Mouse (Mus musculus) macrophage (primary cell): ENCODE data around the gene Gm4792. TPM values are rescaled to one million over a fixed set of nuclear protein-coding genes. Genes with fewer than 3 reads are reported as not detected.

ENCODE experiments used
- H3K27ac ChIP-seq: fragments of 350-480 bp; formaldehyde crosslinking; 2 replicates; pipeline ENCODE4 v1.9.0; 2021
- H3K36me3 ChIP-seq: fragments of 350-480 bp; formaldehyde crosslinking; 2 replicates; pipeline ENCODE4 v1.9.0; 2021; ENCODE audit errors: inconsistent target
- H3K4me3 ChIP-seq: fragments of 350-480 bp; formaldehyde crosslinking; 2 replicates; pipeline ENCODE4 v1.9.0; 2021; ENCODE audit errors: inconsistent target
- H3K79me2 ChIP-seq: fragments of 350-480 bp; formaldehyde crosslinking; 2 replicates; pipeline ENCODE4 v1.9.0; 2021; ENCODE audit errors: inconsistent target
- WGBS: methylation state at CpG from one replicate; pipeline ENCODE4 v1.1.7; 2026; ENCODE audit warnings: inconsistent platforms; ENCODE audit not compliant: missing documents; 5-methylcytosine and 5-hydroxymethylcytosine counted together
- polyA plus RNA-seq: library from polyadenylated mRNA; stranded (reverse); fragments of 250-400 nt; gene quantifications from 3 replicates; pipeline ENCODE4 v1.2.4, GENCODE M21; 2018; ENCODE audit warnings: inconsistent platforms
- total RNA-seq, 78 experiments: library from RNA; depleted of rRNA; stranded (reverse); fragments of 250-400 nt; gene quantifications; 1 replicate in 9 of 78; 2 replicates in 24 of 78; 3 replicates in 43 of 78; 4 replicates in 2 of 78; pipeline ENCODE4 v1.2.4; 2018; ENCODE audit warnings: inconsistent platforms in 56 of 78

The Gm4792 gene
- not detected for total RNA-seq (2018; cell fraction: chromatin; rRNA removed)
- total RNA-seq (2018; cell fraction: cytosol; rRNA removed): not detected
- total RNA-seq (2018; cell fraction: nucleus; rRNA removed): not detected
- not detected in 3 replicates for polyA plus RNA-seq

DNA sequence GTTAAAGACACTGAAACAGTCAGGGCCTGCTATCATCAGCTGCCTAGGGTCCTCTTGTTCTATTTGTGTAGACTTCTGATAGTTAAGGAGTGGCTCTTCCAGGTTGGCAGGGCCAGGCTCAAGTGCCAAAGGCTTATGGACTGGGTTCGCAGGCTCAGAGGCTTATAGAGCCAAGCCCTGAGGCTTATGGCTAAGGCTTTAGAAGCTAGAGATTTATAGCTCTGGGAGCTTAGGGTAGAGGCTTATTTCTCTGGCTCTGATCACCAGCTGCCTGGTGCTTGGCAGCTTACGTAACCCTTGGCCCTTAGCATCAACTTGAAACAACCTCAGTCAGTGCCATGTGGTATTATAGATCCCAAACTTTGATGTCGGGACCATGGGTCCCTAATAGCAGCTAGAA lies at the start of gene Gm4792:
Gm4792 (minus strand) TSS at position 233 of the 400 bp plus-strand sequence.
- Histone ChIP-seq H3K27ac (no peak within 1 kb of the TSS), H3K36me3 (no peaks in the 10 kb centered on the region), H3K4me3 (no peak within 1 kb of the TSS), H3K79me2 (no peaks in the 10 kb centered on the region)
- WGBS: 91% methylated on average over 2 of the region's 3 CpGs

DNA sequence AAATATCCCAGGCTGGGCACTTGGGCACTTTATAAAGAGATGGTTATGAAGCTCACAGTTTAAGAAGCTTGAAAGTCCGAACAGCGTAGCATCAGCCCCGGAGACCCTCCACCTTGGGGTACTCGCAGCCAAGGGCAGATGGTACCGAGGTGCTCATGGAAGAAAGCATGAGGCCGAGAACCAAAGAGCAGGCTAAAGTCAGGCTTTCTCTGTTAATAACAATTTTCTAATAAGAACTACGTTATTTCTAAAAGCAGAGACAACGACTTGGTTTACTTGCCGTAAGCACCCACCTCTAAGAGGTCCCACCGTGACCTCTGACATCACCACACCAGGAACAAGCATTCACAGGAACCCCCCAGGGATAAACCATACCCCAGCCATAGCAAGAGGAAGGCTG lies 49.5 kb upstream of the Gm4792 start:
- 96% methylated on average over 10 of the region's 10 CpGs for WGBS
- no peaks in the 10 kb centered on the region for H3K79me2 ChIP-seq
- H3K4me3 ChIP-seq: no peak overlapping the region
- H3K36me3 ChIP-seq: no peaks in the 10 kb centered on the region
- H3K27ac ChIP-seq: no peak overlapping the region

DNA sequence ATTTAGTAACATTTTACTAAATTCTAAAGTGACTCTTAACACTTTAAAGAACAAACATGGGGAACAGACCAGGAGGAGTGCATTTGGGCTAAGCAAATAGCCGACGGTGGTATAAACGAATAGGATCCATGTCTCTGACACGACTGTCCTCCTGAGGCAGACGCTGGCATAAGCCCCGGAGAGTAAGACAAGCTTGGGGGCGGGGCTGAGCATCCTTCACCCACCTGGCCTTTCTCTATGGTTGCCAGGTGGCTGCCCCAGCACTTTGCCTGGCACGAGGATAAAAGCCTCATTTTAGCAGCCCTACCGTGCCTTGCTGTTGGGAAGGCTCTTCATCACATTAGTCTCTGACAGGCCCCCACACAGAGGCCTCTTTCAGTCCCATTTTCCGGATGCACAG lies 48.8 kb upstream of the Gm4792 start:
- H3K4me3 ChIP-seq: no peak overlapping the region
- 92% methylated on average over 10 of the region's 10 CpGs for WGBS
- H3K79me2 ChIP-seq: no peaks in the 10 kb centered on the region
- no peaks in the 10 kb centered on the region for H3K36me3 ChIP-seq
- H3K27ac ChIP-seq: no peak overlapping the region

DNA sequence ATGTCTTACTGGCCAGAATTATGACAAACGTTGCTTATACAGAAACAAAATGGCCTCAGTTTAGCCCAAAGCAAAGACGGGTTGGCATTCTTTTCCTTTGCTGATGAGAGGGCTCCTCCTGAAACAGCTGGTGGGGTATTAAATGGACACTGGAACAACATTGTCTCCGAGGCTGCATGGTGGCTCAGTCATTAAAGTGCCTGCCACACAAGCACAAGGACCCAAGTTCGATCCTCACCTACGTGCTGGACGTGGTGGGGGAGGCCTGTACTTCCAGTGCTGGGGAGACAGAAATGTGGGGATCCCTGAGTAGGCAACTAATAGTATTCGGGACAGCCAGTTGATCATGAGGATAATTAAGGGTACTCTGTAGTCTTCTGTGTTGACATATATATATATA lies 48.1 kb upstream of the Gm4792 start:
- no peak overlapping the region for H3K4me3 ChIP-seq
- 94% methylated on average over 7 of the region's 7 CpGs for WGBS
- no peak overlapping the region for H3K27ac ChIP-seq
- no peaks in the 10 kb centered on the region for H3K79me2 ChIP-seq
- no peaks in the 10 kb centered on the region for H3K36me3 ChIP-seq

DNA sequence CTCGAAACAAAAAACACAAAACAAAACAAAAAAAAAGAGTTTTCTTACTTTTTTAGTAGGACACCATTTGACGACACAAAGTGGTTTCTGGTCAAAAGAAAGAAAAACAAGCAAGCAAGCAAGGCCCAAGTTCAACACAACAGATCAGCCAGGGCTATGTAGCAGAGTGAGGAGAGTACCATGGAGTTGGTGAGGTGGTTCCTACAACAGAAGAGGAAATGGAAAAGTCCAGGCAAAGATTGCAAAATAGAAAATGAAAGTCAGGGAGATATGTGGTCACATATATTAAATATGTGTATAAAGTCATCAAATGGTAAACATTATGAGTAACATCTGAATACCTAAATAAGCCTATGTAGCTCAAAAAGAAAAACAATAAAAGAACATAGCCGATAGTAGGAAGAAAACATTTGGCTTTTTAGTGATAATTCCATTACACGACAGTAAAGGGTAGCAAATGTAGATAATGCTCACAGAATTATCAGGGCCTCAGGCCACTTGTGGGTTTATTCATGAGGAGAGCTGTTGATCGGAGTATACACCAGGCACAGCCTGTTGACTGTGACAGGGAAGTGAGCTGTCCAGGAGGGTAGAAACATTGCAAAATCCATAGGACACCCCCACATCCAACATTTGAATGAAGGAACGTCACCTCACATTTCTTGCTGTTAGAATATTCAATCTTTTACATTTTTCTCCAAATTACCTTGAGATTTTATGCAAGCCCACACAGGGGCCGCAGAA lies 47.2 kb upstream of the Gm4792 start:
- 80% methylated on average over 7 of the region's 7 CpGs for WGBS

DNA sequence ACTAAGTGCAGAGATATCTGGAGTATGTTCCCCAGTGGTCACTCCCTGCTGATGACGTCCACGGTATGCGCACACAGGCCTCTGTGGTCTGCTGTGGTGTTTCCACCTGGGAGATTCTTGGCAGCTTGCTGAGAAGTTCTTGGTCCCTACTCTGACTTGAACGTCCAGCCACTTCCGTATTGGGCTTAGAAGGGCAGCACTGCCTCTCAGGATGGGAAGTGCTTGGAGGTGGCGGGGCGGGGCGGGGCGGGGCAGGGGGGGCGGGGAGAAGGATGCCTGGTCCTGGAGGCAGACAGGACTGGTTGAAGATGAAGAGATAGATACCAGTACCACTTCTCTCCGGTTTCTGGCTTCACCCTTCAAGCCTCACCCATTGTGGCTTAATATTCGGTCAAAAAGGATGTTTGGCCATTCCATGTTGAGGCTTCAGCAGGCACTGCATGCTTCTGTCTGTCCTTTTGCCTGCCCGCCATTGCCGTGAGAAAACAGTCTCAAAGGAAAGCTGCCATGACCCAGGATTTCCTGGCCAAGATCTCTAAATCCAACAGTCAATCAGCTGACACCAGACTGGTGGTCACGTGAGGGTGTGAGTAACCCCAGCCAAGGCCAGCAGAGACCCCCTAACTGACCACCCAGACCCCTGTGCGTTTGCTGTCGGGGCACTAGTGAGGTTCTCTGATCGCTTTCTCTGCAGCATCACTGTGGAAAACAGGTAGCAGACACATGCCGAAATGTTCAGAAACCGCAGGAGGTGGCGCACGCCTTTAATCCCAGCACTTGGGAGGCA lies 46.3 kb upstream of the Gm4792 start:
- no peaks in the 10 kb centered on the region for H3K79me2 ChIP-seq
- H3K27ac ChIP-seq: no peak overlapping the region
- H3K4me3 ChIP-seq: no peak overlapping the region
- no peaks in the 10 kb centered on the region for H3K36me3 ChIP-seq
- 66% methylated on average over 22 of the region's 22 CpGs for WGBS

More for the DNA sequence above, 47.2 kb upstream of the Gm4792 start:
- no peaks in the 10 kb centered on the region for H3K36me3 ChIP-seq
- no peaks in the 10 kb centered on the region for H3K79me2 ChIP-seq
- H3K4me3 ChIP-seq: no peak overlapping the region
- no peak overlapping the region for H3K27ac ChIP-seq

DNA sequence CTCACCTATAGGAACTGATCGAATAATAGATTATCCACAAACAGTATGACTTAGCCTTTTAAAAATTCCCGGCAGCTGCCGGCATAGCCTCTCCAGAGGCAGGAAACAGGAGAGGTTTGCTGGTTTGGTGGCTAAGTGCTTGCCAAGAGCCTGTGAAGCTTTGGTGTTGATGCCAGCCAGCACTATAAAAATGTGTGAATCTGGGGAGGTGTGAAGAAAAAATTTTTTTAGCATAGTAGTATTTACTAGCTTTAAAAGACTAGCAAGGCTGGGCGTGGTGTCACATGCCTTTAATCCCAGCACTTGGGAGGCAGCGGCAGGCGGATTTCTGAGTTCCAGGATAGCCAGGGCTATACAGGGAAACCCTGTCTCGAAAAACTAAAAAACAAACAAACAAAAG lies 45.1 kb upstream of the Gm4792 start:
- no peak overlapping the region for H3K27ac ChIP-seq
- no peak overlapping the region for H3K4me3 ChIP-seq
- no peaks in the 10 kb centered on the region for H3K79me2 ChIP-seq
- 89% methylated on average over 7 of the region's 7 CpGs for WGBS
- no peaks in the 10 kb centered on the region for H3K36me3 ChIP-seq

DNA sequence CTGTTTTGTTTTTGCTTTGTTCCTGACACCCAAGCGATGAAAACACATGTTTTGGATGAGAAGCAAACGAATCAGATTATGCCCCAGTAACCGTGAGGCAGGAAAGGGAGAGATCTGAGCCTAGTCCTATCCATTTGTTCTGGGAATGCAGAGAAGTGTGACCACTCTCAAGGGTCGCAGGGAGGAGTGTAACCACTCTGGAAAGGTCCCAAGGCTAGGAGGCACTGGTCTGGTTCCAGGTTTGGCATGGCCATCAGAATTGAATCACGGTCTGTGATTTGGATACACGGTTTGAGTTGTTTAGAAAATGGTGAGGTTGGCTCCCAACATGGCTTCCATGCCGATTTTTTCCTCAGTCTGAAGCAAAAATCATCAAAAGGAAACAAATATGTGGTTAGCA lies 43.8 kb upstream of the Gm4792 start:
- Histone ChIP-seq H3K79me2 (no peaks in the 10 kb centered on the region), H3K4me3 (no peak overlapping the region), H3K27ac (no peak overlapping the region), H3K36me3 (no peaks in the 10 kb centered on the region)
- 92% methylated on average over 7 of the region's 7 CpGs for WGBS

DNA sequence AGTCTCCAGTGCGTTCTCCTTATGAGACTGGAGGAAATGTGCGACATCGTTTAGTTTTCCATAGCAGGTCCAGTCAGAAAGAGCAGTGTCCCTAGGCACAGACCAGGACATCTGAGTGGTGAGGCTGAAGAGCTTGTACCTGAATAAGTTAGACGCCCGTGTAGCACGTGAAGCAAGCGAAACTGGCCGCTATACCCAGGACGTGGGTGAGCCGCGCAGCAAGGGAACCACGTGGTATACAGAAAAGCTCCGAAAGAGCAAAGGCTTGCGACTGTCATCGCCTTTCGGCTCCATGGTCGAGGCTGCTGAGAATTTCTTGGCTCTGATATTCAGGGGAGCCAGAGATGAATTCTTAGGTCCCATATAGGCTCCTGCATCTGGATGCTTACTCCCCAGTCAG lies 43.0 kb upstream of the Gm4792 start:
- Histone ChIP-seq H3K4me3 (no peak overlapping the region), H3K36me3 (no peaks in the 10 kb centered on the region), H3K27ac (no peak overlapping the region), H3K79me2 (no peaks in the 10 kb centered on the region)
- WGBS: 63% methylated on average over 13 of the region's 17 CpGs

DNA sequence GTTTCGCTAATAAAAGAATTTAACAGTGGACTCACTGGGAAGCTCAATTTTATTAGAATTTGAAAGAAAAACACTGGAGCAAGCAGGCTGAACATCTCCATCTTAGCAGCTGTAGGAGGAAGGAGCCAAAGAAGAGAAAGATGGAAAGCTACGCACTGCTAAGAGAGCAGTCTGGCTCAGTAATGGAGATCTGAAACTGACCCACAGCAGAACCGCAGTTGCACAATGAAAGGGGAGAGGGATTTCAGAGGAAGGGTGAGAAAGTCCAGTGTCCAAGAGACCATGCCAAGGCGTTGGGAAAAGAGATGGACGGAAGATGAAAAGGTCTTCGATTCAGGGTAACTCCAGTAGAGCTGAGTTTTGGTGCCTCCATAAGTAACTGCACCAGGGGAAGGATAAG lies 37.6 kb upstream of the Gm4792 start:
- WGBS: 68% methylated on average over 6 of the region's 6 CpGs
- H3K4me3 ChIP-seq: no peak overlapping the region
- no peak overlapping the region for H3K27ac ChIP-seq
- H3K36me3 ChIP-seq: no peaks in the 10 kb centered on the region
- no peaks in the 10 kb centered on the region for H3K79me2 ChIP-seq

DNA sequence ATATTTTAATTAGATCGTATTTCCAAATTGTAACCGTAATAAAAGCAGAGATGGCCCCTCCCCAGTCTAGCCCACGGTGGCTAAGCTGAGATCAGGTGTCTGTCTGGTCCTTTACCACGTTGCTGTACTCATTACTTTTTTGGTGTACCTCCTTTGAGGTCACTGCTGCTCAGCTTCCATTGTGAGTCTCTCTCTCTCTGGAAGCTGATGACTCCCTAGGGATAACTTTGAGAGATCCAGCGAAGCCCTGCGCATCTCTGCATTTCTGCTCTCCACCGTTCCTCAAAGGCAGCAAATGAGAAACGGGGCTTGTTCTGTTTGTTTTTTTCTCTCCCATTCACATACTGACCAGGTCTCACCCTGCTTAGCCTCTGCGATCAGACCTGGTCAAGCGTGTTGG lies 36.5 kb upstream of the Gm4792 start:
- WGBS: 91% methylated on average over 9 of the region's 10 CpGs
- Histone ChIP-seq H3K36me3 (no peaks in the 10 kb centered on the region), H3K79me2 (no peaks in the 10 kb centered on the region), H3K27ac (no peak overlapping the region), H3K4me3 (no peak overlapping the region)

DNA sequence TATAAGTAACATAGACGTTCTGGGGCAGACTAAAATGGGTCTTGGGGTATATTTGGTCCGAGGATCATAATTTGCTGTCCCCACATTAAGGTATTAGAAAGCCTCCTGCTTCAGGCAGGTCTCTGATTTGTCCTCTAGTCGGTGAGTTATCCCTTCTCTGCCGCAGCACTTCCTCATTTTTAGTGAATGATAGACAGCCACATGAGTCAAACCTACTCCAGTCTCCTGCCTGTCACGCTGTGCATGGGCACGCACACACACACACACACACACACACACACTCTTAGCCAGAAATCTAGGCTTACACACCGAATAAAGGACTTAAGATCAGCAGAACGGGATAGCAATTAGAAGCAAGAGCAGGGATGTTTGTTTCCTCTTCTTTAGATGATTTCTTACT lies 34.8 kb upstream of the Gm4792 start:
- 19% methylated on average over 8 of the region's 8 CpGs for WGBS
- Histone ChIP-seq H3K27ac (no peak overlapping the region), H3K79me2 (no peaks in the 10 kb centered on the region), H3K4me3 (no peak overlapping the region), H3K36me3 (no peaks in the 10 kb centered on the region)

DNA sequence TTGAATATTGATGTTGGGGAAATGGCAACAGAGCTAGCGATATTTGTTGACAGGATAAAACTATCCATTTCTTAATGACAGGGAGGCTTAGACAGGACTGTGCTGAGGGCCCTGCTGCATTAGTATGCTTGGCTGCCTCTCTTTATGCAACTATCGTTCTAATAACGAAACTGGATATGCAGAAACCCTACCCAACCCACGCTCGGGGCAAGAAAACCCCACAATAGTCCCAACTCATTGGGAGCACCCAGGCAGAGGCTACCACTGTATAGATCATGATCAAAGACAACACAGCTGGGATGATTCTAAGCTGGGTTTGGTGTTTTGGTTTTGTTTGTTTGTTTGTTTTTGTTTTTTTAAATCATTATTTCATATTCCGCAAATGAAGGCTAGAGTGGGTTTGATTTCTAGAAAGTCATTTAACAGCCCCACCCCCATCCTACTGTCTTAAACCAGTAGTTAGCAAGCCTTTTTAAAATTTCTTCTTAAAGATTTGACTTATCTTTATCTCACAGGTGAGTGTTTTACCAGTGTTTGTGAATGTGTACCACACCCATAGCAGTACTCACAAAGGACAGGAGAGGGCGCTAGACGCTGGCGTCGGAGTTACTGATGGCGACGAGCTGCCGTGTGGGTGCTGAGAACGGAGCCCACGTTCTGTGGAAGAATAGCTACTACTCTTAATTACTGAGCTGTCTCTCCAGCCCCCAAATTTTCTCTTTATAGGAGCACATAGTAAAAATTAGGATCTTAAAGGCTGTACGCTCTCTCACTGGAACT lies 34.0 kb upstream of the Gm4792 start:
- no peaks in the 10 kb centered on the region for H3K79me2 ChIP-seq
- 90% methylated on average over 16 of the region's 16 CpGs for WGBS
- no peaks in the 10 kb centered on the region for H3K36me3 ChIP-seq
- H3K27ac ChIP-seq: no peak overlapping the region
- no peak overlapping the region for H3K4me3 ChIP-seq

DNA sequence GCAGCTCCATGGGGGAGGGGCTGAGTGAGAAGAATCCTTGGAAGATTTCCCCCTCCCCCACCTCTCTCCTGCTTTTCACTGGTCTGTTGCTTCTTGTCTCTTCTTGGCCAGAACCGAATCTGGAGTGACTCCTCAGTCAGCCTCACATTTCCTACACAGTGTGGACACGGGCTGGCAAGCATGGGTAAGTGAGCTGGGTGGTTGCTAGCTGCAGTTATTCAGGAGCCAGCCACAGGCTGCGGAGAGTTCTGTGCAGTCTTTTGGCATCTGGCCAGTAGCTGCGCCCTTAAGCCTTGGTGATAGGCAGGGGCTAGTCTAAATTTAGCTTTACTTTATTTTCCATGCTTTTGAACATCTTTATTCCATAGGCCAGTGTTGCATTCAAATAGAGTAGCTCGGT lies 31.5 kb upstream of the Gm4792 start:
- Histone ChIP-seq H3K4me3 (no peak overlapping the region), H3K27ac (no peak overlapping the region), H3K36me3 (no peaks in the 10 kb centered on the region), H3K79me2 (no peaks in the 10 kb centered on the region)
- 58% methylated on average over 5 of the region's 5 CpGs for WGBS

DNA sequence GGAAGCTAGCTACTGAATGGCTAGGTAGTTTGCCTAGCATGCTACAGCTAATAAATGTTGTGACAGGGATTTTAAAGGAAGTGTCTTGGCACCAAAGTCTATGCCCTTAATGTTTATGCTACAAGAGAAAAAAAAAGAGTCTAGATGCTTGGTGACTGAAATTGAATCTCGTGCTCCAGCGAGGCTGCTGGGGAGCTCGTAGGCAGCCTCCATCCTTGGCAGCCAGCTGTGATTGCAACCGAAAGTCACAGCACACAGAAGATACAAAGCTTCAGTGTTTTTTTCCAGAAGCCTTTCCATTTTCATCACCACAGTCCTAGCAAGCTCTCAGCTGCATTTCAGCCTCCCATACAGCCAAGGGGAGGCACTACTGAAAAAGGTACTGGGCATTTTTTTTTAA lies 20.1 kb upstream of the Gm4792 start:
- H3K79me2 ChIP-seq: no peaks in the 10 kb centered on the region
- H3K4me3 ChIP-seq: no peak overlapping the region
- no peaks in the 10 kb centered on the region for H3K36me3 ChIP-seq
- 79% methylated on average over 4 of the region's 4 CpGs for WGBS
- no peak overlapping the region for H3K27ac ChIP-seq
